14 mouse cellular contexts compared by ENCODE assay signal in the genomic region with DNA sequence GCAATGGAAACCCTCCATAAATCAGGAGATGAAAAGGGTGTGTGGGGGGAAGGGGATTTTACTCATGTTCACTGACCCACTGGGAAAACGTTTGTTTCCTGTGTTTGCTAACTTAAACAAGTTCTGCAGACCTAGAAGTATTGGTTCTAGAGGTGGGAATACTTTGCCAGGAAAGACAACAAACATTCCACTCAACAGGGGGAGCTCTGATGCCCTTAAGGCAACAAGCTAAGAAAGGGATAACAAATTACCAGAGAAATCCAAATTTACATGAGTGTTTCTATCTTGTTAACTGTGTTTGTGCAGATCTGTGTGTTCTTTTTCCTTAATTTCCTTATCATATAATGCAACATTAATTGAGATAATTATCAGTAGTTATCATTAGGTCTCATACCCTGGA.
"Had no signal": no experiment of that assay in that cellular context is flagged by ENCODE, and none has a peak within 500 bp of the region (broad histone marks: within the 10 kb centered on the region; RNA-seq: fewer than 3 reads in every experiment).

No protein-coding gene starts in this region.

- H3K9ac ChIP-seq: kidney, embryonic 15.5 days; limb, embryonic 13.5 days; liver, embryonic 14.5 days; midbrain, embryonic 12.5 days; neural tube, embryonic 13.5 days had no signal

- H3K4me3 ChIP-seq: kidney, embryonic 15.5 days; limb, embryonic 13.5 days; midbrain, embryonic 12.5 days; neural tube, embryonic 13.5 days had no signal

- H3K27ac ChIP-seq: kidney, embryonic 15.5 days; limb, embryonic 13.5 days; liver, embryonic 14.5 days; midbrain, embryonic 12.5 days; neural tube, embryonic 13.5 days had no signal

- ATAC-seq: midbrain, embryonic 16.5 days had no signal

- H3K4me2 ChIP-seq: kidney, embryonic 15.5 days; limb, embryonic 13.5 days; midbrain, embryonic 12.5 days; neural tube, embryonic 13.5 days had no signal

- H3K36me3 ChIP-seq: kidney, embryonic 15.5 days; limb, embryonic 13.5 days; midbrain, embryonic 12.5 days; neural tube, embryonic 13.5 days had no signal

- DNase-seq: left cerebral cortex, postnatal 4 days; lung, adult 2 months; lung, postnatal 10 days; retina, postnatal 1 day; right cerebral cortex, postnatal 4 days; spleen, adult 18-20 months; thymus, adult 2 months; thymus, postnatal 25 days had no signal

- H3K27me3 ChIP-seq: kidney, embryonic 15.5 days; limb, embryonic 13.5 days; midbrain, embryonic 12.5 days; neural tube, embryonic 13.5 days had no signal

- H3K9me3 ChIP-seq: kidney, embryonic 15.5 days; midbrain, embryonic 12.5 days had no signal
